Mouse (Mus musculus): ENCODE results near the gene Gm30191. TPM values are rescaled to one million over a fixed set of nuclear protein-coding genes. Genes with fewer than 3 reads are reported as not detected.
A peak's percentile ranks its signal among the peaks of the same experiment; 100 is the strongest.

Gene Gm30191
- total and polyA plus RNA-seq, 2 experiments from 2014 or later, result not detected

DNA sequence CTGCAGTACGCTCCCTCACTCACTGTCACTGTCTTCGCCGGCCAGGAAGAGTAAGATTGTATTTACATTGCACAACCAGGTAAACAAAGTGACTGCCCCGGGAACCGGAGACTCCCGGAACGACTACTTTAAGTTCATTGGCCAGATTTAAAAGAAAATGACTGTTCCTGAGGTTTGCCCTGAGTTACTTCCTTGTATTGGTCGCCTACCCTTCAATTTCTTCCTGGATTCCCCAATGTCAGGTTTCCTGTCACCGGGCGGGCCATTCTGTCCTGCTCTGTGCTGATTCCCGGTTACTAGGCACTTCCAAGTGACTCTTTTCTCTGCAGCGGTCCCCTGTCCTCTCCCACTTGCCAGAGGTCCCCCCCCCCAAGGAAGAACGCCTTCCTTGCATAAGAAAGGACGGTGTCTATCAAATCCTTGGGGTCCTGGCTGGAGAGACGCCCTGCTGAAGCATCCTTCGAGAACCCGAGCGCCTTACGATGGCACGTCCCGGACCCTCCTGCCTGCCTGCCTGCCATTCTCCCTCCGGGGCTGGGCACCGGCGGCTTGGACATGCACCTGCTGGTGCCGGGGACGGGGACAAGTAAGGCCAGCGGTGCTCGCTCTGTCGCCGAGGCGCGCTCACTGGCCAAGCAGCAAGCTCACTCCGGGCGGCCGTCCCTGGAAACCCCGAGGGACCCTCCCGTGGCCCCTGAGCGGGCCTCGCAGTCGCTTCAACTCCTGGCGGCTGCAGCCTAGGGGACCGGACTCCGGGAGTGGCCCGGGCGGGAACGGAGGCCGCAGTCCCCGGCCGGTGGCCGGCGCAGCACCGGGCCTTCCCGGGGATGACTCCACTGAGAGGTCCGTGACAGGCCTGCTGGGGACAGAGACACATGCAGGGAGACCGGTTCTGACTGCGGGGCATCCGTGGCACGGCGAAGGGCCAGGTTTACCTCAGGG lies 39.8 kb downstream of the Gm30191 start:
- H3K9me3 ChIP-seq (replicated peaks; ENCODE audit: control insufficient read depth, low read length), result no peaks in the 10 kb centered on the region
- H3K4me3 ChIP-seq (ENCODE audit: low read depth, low read length), result peak overlapping the region; percentile 91
- peak overlapping the region; percentile 95 for H3K4me2 ChIP-seq (ENCODE audit: low read depth, low read length)
- peak; percentile 21 for ATAC-seq (ENCODE audit: insufficient read depth, low read depth)
- peak overlapping the region; percentile 86 for H3K9ac ChIP-seq (replicated peaks; ENCODE audit: low read depth, low read length)
- H3K4me1 ChIP-seq (ENCODE audit: control insufficient read depth, insufficient read depth), result peaks cover 27% of the 10 kb centered on the region
- DNase-seq (ENCODE audit: low spot score), result peak; percentile 25
- H3K36me3 ChIP-seq (replicated peaks; ENCODE audit: control insufficient read depth, insufficient read depth, low read length), result peaks cover 27% of the 10 kb centered on the region
- H3K27me3 ChIP-seq (ENCODE audit: control insufficient read depth, insufficient read depth, low read length), result no peaks in the 10 kb centered on the region
- TF ChIP-seq CTCF (IDR thresholded peaks at IDR 0.05; ENCODE audit: low read depth) (no peak), EP300 (IDR thresholded peaks at IDR 0.05; ENCODE audit: low read depth) (no peak)
- 3% methylated on average over 59 of the region's 59 CpGs for WGBS
- peak overlapping the region; percentile 81 for H3K27ac ChIP-seq (ENCODE audit: low read depth)

DNA sequence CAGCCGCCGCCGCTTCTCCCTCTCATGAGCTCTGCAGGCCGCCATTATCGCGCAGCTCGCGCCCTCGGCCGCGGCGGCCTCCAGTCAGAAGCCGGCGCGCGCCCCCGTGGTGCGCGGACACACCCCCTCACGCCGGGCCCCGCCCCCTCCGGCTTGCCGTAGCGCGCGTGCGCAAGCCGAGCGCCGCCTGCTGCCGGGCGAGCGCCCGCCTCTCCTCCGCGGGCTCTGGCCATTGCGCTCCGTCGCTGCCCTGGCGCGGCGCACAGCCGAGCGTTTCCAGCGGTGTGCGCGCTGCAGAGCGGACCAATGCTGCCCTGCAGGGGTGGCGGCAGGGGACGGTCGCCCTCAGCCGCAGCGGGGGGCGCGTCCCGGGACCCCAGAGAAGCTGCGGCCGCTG lies 40.4 kb downstream of the Gm30191 start:
- 0% methylated on average over 51 of the region's 59 CpGs for WGBS
- peaks cover 21% of the 10 kb centered on the region for H3K36me3 ChIP-seq (replicated peaks; ENCODE audit: control insufficient read depth, insufficient read depth, low read length)
- ATAC-seq (ENCODE audit: insufficient read depth, low read depth) (peak; percentile 93), DNase-seq (ENCODE audit: low spot score) (peak; percentile 93)
- H3K9ac ChIP-seq (replicated peaks; ENCODE audit: low read depth, low read length), result peak overlapping the region; percentile 86
- H3K4me2 ChIP-seq (ENCODE audit: low read depth, low read length), result peak overlapping the region; percentile 95
- peak overlapping the region; percentile 96 for H3K27ac ChIP-seq (ENCODE audit: low read depth)
- TF ChIP-seq EP300 (IDR thresholded peaks at IDR 0.05; ENCODE audit: low read depth), result no peak; the same call in 1 of the 2 replicates
- TF ChIP-seq CTCF (IDR thresholded peaks at IDR 0.05; ENCODE audit: low read depth), result peak; percentile 25; the same call in 1 of the 2 replicates
- H3K4me3 ChIP-seq (ENCODE audit: low read depth, low read length), result peak overlapping the region; percentile 91
- H3K27me3 ChIP-seq (ENCODE audit: control insufficient read depth, insufficient read depth, low read length), result no peaks in the 10 kb centered on the region
- no peaks in the 10 kb centered on the region for H3K9me3 ChIP-seq (replicated peaks; ENCODE audit: control insufficient read depth, low read length)
- peaks cover 27% of the 10 kb centered on the region for H3K4me1 ChIP-seq (ENCODE audit: control insufficient read depth, insufficient read depth)

DNA sequence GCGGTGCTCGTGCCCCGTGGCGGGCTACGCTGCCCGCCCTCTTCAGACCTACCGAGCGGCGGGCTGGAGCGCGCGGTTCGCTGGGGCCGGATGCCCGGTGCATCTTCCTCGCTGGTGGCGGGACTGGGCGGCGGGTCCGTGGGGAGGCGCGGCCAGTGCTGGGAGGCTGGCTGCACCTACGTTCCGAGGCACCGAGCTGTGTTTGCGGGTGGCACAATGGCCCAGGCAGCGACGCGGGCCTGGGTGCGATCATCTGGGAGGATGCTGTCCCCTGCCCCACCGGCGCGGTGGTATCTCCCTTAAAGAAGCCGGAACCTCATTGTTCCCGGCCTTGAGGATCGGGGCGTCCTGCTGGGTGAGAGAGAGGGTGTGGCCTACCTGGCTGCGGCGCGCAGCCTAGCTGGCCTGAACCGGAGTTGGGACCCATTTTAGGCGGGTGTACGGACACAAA lies 40.9 kb downstream of the Gm30191 start, which contains the start of gene Pdik1l:
Gene Pdik1l, minus strand, starts transcription at position 321 of the 451 bp plus-strand sequence.
- peak within 1 kb of the TSS; percentile 91 for H3K4me3 ChIP-seq (ENCODE audit: low read depth, low read length)
- peak within 1 kb of the TSS; percentile 95 for H3K4me2 ChIP-seq (ENCODE audit: low read depth, low read length)
- H3K36me3 ChIP-seq (replicated peaks; ENCODE audit: control insufficient read depth, insufficient read depth, low read length), result peaks cover 17% of the 10 kb centered on the region
- peak within 1 kb of the TSS; percentile 96 for H3K27ac ChIP-seq (ENCODE audit: low read depth)
- H3K9ac ChIP-seq (replicated peaks; ENCODE audit: low read depth, low read length), result peak within 1 kb of the TSS; percentile 86
- WGBS, result under 1% methylated on average over 33 of the region's 43 CpGs
- no peak for TF ChIP-seq CTCF (IDR thresholded peaks at IDR 0.05; ENCODE audit: low read depth)
- no peak; the same call in 1 of the 2 replicates for TF ChIP-seq EP300 (IDR thresholded peaks at IDR 0.05; ENCODE audit: low read depth)
- DNase-seq (ENCODE audit: low spot score), result peak; percentile 78
- ATAC-seq (ENCODE audit: insufficient read depth, low read depth), result peak; percentile 82
- H3K4me1 ChIP-seq (ENCODE audit: control insufficient read depth, insufficient read depth), result peaks cover 30% of the 10 kb centered on the region
- no peaks in the 10 kb centered on the region for H3K9me3 ChIP-seq (replicated peaks; ENCODE audit: control insufficient read depth, low read length)
- H3K27me3 ChIP-seq (ENCODE audit: control insufficient read depth, insufficient read depth, low read length), result no peaks in the 10 kb centered on the region

DNA sequence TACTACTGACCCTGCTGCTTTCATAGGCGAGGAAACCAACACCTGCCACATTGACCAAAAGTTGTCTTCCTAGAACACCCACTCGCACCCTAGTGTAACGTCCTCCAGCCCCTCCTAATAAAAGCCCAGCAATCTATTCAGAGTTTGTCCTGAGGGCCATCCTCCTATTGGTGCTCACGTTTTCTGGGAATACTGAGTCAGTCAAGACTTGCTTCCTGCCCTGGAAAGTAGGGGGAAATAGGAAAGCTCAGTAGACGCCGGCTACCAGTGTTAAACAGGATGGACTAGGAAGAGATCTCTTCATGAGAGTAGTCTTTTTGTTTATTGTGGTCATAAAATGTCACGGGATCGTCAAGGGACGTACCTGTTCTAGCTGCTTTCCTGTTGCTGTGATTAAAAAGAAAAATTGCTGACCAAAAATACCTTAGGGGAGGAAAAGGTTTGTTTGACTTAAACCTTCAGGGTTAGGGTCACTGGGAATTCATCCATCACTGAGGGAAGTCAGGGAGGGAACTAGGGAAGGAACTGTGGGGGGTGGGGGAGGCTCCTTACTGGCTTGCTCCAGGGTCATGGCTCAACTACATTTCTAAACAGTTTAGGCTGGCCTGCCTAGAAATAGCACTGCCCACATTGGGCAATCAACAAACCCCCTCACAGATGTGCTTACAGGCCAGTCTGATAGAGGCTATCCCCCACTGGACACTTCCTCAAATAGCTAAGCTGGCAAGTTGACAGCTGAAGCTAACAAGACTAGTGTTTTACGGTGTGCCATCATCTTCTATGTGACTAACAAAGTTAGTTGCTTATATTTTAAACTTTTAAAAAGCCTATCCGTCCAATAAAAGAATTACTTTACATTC lies 41.9 kb downstream of the Gm30191 start:
- Histone ChIP-seq H3K27ac (ENCODE audit: low read depth) (peak overlapping the region; percentile 96), H3K9ac (replicated peaks; ENCODE audit: low read depth, low read length) (peak overlapping the region; percentile 86; the same call in 1 of the 2 replicates), H3K4me2 (ENCODE audit: low read depth, low read length) (peak overlapping the region; percentile 83), H3K27me3 (ENCODE audit: control insufficient read depth, insufficient read depth, low read length) (no peaks in the 10 kb centered on the region), H3K36me3 (replicated peaks; ENCODE audit: control insufficient read depth, insufficient read depth, low read length) (peaks cover 7% of the 10 kb centered on the region), H3K4me1 (ENCODE audit: control insufficient read depth, insufficient read depth) (peaks cover 37% of the 10 kb centered on the region), H3K9me3 (replicated peaks; ENCODE audit: control insufficient read depth, low read length) (no peaks in the 10 kb centered on the region), H3K4me3 (ENCODE audit: low read depth, low read length) (peak overlapping the region; percentile 91)
- TF ChIP-seq CTCF (IDR thresholded peaks at IDR 0.05; ENCODE audit: low read depth), result no peak
- no peak for TF ChIP-seq EP300 (IDR thresholded peaks at IDR 0.05; ENCODE audit: low read depth)
- WGBS, result 33% methylated on average over 11 of the region's 11 CpGs
- ATAC-seq (ENCODE audit: insufficient read depth, low read depth) (no peak), DNase-seq (ENCODE audit: low spot score) (no peak)

DNA sequence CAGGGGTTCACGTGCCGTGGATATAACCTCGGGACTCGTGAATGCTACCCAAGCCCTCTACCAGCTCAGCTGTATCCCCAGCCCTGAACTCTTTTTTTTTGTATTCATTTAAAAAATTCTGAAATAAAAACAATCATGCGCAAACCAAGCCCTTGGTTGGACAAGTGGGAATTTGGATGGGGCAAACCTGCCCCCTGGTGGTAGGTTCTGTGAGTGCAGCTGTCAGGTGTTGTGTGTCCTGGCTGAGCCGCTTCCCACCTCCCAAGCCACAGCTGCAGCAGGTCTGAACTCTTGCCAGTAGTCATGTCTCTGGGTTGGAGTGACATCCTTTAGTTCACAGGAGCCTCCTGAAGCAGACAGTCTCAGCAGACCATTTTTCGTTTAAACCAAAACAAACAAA lies 45.3 kb downstream of the Gm30191 start:
- Histone ChIP-seq H3K4me2 (ENCODE audit: low read depth, low read length) (no peak overlapping the region), H3K4me3 (ENCODE audit: low read depth, low read length) (no peak overlapping the region), H3K27ac (ENCODE audit: low read depth) (no peak overlapping the region), H3K9ac (replicated peaks; ENCODE audit: low read depth, low read length) (no peak overlapping the region), H3K36me3 (replicated peaks; ENCODE audit: control insufficient read depth, insufficient read depth, low read length) (no peaks in the 10 kb centered on the region), H3K27me3 (ENCODE audit: control insufficient read depth, insufficient read depth, low read length) (no peaks in the 10 kb centered on the region), H3K4me1 (ENCODE audit: control insufficient read depth, insufficient read depth) (peaks cover 31% of the 10 kb centered on the region), H3K9me3 (replicated peaks; ENCODE audit: control insufficient read depth, low read length) (no peaks in the 10 kb centered on the region)
- ATAC-seq (ENCODE audit: insufficient read depth, low read depth) (no peak), DNase-seq (ENCODE audit: low spot score) (peak; percentile 66)
- WGBS, result 19% methylated on average over 7 of the region's 7 CpGs
- TF ChIP-seq EP300 (IDR thresholded peaks at IDR 0.05; ENCODE audit: low read depth) (no peak), CTCF (IDR thresholded peaks at IDR 0.05; ENCODE audit: low read depth) (peak; percentile 91)

Data from heart, postnatal 0 days (tissue).